Mouse (Mus musculus): ENCODE measurements around the gene Foxg1.

GRCm38 (mm10) chr12:49381721-49382365, 617 bp upstream of the Foxg1 start:
- no peak for TF ChIP-seq POLR2A (IDR thresholded peaks at IDR 0.05; ENCODE audit: low read depth, low read length)
- no peak for TF ChIP-seq CTCF (conservative IDR thresholded peaks at IDR 0.05; ENCODE audit: insufficient read depth, insufficient read length, low read depth, low read length)

Measured in kidney, adult 2 months (tissue).